Mouse (Mus musculus): ENCODE results near the gene Ccnl2.

DNA sequence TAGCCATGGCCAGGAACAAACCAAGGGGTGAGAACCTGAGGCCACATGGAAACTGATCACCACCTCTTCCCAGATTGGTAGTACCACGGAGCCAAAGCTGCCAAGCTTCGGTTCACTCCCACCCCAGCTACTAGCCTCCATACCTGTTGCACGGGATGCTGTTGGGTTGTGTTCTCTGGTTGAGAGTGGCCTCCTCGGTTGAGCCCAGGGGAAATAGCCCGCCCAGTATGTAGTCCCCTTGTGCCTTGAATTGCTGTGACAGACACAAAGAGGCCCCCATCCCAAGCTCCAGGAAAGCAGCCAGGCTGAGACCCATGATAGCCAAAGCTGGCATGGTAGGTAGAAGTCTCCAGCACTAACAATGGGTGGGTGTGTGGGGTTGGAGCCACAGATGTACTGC lies 50.7 kb downstream of the Ccnl2 start, which contains the start of gene Tas1r3:
- TF ChIP-seq USF1 (IDR thresholded peaks at IDR 0.05; ENCODE audit: low read depth) (no peak), POLR2A (IDR thresholded peaks at IDR 0.05; ENCODE audit: insufficient read length, low read depth) (no peak), POLR2AphosphoS2 (IDR thresholded peaks at IDR 0.05; ENCODE audit: insufficient read length, low read depth) (peak; percentile 8), MYOD1 (IDR thresholded peaks at IDR 0.05; ENCODE audit: control insufficient read depth in 1 of 3, insufficient read length in 2 of 3, low read depth in 2 of 3) (no peak), TCF12 (IDR thresholded peaks at IDR 0.05; ENCODE audit: insufficient read depth, poor library complexity, severe bottlenecking) (no peak), E2F4 (IDR thresholded peaks at IDR 0.05; ENCODE audit: insufficient read depth) (no peak), SRF (IDR thresholded peaks at IDR 0.05; ENCODE audit: control insufficient read depth, insufficient read length, low read depth) (no peak), REST (IDR thresholded peaks at IDR 0.05; ENCODE audit: insufficient read depth, insufficient read length) (no peak), TCF3 (IDR thresholded peaks at IDR 0.05; ENCODE audit: insufficient read length, low read depth) (no peak)

Data from myocyte (in vitro differentiated cells).